Mouse (Mus musculus) gastrocnemius, postnatal 4 days (tissue): ENCODE results near the gene Klhl6. TPM values are rescaled to one million over a fixed set of nuclear protein-coding genes. Genes with fewer than 3 reads are reported as not detected.
A peak's percentile ranks its signal among the peaks of the same experiment; 100 is the strongest.

Source experiments
- DNase-seq, 2 experiments: peaks; one replicate each; pipeline ENCODE4 v3.0.0; 2021 to 2022; ENCODE audit warnings: low spot score in 2 of 2, mixed read lengths in 2 of 2
- total RNA-seq, 2 experiments: library from RNA; stranded (reverse); gene quantifications; 2 replicates each; pipeline ENCODE4 v1.2.3; 2021

Gene Klhl6
- total RNA-seq, 2 experiments from 2014 or later = 6.1 to 6.2 TPM

- no peak for DNase-seq
Observed at GRCm38 (mm10) chr16:19972736-19973350, 10.0 kb downstream of the Klhl6 start.

- no peak for DNase-seq
Observed at GRCm38 (mm10) chr16:19969506-19969905, 13.3 kb downstream of the Klhl6 start.

- DNase-seq = no peak
Observed at GRCm38 (mm10) chr16:19968666-19969065, 14.2 kb downstream of the Klhl6 start.

GRCm38 (mm10) chr16:19967897-19968392 is 14.9 kb downstream of the Klhl6 start:
- DNase-seq = no peak

GRCm38 (mm10) chr16:19966976-19967375 is 15.9 kb downstream of the Klhl6 start:
- DNase-seq = no peak

GRCm38 (mm10) chr16:19966437-19966836 is 16.4 kb downstream of the Klhl6 start:
- no peak for DNase-seq

- DNase-seq = no peak
Observed at GRCm38 (mm10) chr16:19962951-19963350, 19.9 kb downstream of the Klhl6 start.

- no peak for DNase-seq
Observed at GRCm38 (mm10) chr16:19961070-19961469, 21.8 kb downstream of the Klhl6 start.

GRCm38 (mm10) chr16:19960407-19961058 is 22.3 kb downstream of the Klhl6 start:
- no peak for DNase-seq

GRCm38 (mm10) chr16:19957051-19957450 is 25.8 kb downstream of the Klhl6 start:
- DNase-seq = no peak

- DNase-seq = no peak
Observed at GRCm38 (mm10) chr16:19947336-19947735, 35.5 kb downstream of the Klhl6 start.

GRCm38 (mm10) chr16:19946578-19947298 is 36.1 kb downstream of the Klhl6 start:
- DNase-seq = no peak

- no peak for DNase-seq
Observed at GRCm38 (mm10) chr16:19920823-19921222, 62.0 kb downstream of the Klhl6 start.

GRCm38 (mm10) chr16:19918286-19918685 is 64.6 kb downstream of the Klhl6 start:
- DNase-seq = no peak

- DNase-seq = no peak
Observed at GRCm38 (mm10) chr16:19912582-19912981, 70.3 kb downstream of the Klhl6 start.

- no peak for DNase-seq
Observed at GRCm38 (mm10) chr16:19908291-19908690, 74.5 kb downstream of the Klhl6 start.

- DNase-seq = peak in 1 of 2 experiments; percentile 30
Observed at GRCm38 (mm10) chr16:19907103-19907502, 75.7 kb downstream of the Klhl6 start.

- DNase-seq = no peak
Observed at GRCm38 (mm10) chr16:19904734-19905479, 77.9 kb downstream of the Klhl6 start.

GRCm38 (mm10) chr16:19903792-19904191 is 79.0 kb downstream of the Klhl6 start:
- DNase-seq = no peak
